Mouse (Mus musculus) MN1 (cell line): Measurements from ENCODE around the gene Gpr83.

ENCODE experiments used
- DNase-seq: peaks from one replicate; pipeline ENCODE4 v3.0.0-alpha.2; 2016; ENCODE audit warnings: low spot score

Gene Gpr83

DNA sequence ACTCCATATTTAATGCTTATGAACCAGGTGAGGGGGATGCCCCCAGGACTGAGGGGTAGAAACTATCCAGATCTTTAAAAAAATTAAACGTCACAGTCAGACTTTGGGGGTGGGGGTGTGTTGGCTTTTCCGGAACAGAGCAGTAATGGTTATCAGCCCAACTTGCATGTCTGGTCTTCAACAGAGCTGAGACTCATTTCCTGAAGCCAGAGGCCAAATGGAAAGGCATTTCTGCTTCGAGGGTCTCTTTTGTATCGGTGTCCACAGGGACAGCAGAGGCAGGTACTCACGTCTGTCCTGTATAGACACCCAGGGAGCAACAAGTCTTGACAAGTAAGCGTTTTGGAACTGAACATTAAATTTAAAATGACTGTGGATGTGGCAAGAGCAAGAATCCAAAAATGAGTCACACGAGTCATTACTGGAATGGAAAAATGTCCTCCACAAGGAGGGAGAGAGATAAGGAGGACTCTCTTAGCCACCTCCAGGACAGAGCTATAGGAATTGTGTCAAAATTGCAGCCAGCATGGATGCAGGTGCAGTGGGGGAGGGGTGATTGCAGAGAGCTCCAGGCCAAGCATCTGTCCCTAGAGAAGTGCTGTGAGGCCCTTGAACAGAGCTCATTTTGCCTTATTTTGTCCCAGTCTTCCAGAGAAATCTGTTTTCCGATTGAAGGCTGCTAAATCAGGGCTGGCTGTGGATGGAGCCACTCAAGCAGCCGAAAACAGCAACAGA is 44.9 kb downstream of the Gpr83 start:
- DNase-seq: no peak

DNA sequence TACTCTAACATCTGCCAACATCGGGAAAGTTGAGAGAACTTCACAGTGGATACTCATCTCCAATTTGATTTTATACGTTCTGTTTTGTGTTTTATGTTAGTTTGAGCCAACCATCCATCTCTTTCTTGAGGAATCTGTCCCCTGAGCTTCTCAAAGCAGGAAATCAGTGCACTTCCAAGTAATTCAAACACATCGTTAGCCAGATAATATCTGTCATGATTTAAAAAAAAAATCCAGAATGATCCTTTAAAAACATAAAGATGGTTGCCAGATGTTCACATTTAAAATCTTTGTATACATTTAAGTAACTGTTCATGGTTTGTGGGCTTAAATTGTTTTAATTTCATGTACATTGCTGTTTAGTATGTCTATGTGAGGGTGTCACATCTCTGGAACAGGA is 45.9 kb downstream of the Gpr83 start:
- DNase-seq: no peak

DNA sequence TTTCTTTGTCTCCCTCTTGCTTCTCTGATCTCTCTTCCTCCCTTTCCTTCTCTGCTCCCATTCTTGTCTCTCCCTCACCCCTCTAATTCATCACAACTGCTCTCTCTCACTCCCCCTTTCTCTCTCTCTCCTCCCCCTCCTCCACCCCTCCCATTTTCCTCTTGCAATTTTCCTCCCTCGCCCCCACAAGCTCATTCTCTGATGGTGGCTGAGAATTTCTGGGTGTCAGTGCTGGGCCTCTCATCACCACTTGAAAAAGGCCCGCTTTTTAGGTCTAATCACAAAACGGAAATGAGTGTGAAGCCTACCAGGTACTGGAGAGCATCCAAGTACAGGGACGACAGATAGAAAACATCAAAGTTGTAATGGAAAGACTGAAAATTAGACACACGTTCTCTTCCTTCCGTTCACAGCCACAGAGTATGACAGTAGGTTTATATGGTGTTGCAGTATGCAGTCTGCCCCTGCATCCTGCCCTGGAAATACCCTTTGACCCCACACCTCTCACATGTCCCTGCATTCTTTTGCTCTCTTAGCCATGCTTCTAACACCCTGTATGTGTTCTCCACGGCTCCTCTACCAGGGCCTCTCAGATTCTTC is 47.9 kb downstream of the Gpr83 start:
- DNase-seq: no peak

- DNase-seq: no peak
Measured at GRCm38 (mm10) chr9:14909981-14910380, 50.0 kb downstream of the Gpr83 start.

DNA sequence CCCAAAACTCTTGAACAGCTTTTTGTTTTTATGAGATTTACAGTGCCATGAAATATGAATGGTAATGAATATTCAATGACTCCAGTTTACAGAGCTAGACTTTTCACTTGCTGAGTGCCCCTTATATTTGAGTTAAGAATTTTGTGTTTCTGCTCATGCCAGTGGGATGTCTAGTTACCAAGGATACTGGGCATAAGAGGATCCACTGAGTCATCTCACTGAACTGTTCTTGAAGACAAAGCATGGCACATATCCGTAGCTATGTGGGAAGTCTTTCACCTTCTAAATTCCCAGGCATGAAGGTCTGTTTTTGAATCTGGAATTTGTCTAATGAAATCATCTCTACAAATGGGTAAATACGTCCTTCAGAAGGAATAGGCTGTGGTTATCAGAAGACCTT is 52.0 kb downstream of the Gpr83 start:
- DNase-seq: no peak

DNA sequence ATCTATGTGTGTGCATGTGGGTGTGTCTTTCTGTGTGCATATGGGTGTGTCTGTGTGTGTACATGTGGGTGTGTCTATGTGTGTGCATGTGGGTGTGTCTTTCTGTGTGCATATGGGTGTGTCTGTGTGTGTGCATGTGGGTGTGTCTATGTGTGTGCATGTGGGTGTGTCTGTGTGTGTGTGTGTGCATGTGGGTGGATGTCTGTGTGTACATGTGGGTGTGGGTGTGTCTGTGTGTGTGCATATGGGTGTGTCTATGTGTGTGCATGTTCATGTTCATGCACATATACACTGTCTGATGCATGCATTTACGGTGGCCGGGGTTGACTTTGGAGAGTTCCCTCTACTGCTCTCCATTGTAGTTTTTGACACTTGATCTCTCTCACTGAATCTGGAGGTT is 57.7 kb downstream of the Gpr83 start:
- no peak for DNase-seq

- DNase-seq: no peak
Measured at GRCm38 (mm10) chr9:14918825-14919668, 59.0 kb downstream of the Gpr83 start.
